Mouse (Mus musculus) ES-E14 (cell line): ENCODE measurements around the gene 4930518I15Rik.

Experiments used
- HCFC1 ChIP-seq: IDR thresholded peaks from 2 replicates; pipeline ENCODE4 v1.6.1; 2012; ENCODE audit warnings: low read length, inconsistent platforms, borderline replicate concordance; ENCODE audit not compliant: insufficient read depth
- ZC3H11A ChIP-seq: IDR thresholded peaks from 2 replicates; pipeline ENCODE4 v1.6.1; 2012; ENCODE audit warnings: low read depth, mild to moderate bottlenecking, inconsistent platforms, low read length, borderline replicate concordance
- ZNF384 ChIP-seq: IDR thresholded peaks from 2 replicates; pipeline ENCODE4 v1.6.1; 2012; ENCODE audit warnings: low read depth, low read length, inconsistent platforms

DNA sequence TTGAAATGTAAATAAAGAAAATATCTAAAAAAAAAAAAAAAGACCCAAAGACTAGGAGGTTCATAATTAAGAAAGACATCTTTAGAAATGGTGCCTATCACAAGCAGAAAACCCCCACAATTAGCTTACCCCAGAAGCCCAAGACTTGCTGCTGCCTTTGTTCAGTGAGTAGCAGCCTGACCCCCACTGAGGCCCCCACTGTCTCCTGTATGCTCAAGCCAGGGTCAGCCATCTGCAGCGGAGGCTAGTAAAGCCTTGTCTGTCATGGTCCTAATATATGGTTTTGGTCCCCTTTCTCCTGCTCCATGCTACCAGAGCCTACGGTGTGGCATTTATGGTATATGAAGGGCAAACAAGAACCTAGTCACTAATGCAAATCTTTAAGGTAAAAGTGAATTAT, 43.6 kb upstream of the 4930518I15Rik start:
- TF ChIP-seq HCFC1 (no peak), ZC3H11A (no peak), ZNF384 (no peak)
